Mouse (Mus musculus): ENCODE measurements at regions not wholly inside any gene's neighbourhood (a gene's known extent, or its start where the extent isn't known, plus 50 kb on each side); places are given as distances from the start of the nearest gene placed in this dataset.

DNA sequence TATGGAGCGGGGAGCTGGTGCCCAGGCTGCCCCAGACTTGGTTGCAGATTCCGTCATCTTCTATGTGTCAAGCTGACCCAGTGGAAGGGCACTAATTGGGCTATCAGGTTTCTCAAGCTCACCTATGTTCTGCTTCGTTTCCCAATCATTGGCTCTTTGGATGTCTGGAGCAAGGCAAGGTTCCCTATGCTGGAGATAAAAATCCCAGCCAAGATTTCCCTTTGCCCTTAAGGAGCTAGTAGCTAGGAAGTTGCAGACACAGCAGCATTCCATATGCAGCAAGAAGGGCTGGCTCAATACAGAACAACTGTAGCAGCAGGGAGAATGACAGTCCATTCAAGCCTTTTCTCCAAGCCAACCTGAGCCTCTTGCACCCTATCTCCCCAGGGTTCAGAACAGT is 159.2 kb upstream of the Zfp706 start:
- in situ Hi-C loops (cut with MboI; ENCODE audit: unreplicated experiment in 2 of 2), result no loop called here

GRCm38 (mm10) chr15:37165887-37166507 is 158.4 kb upstream of the Zfp706 start:
- in situ Hi-C loops (cut with MboI; ENCODE audit: unreplicated experiment in 2 of 2), result no loop called here

- in situ Hi-C loops (cut with MboI; ENCODE audit: unreplicated experiment in 2 of 2), result no loop called here
Observed at GRCm38 (mm10) chr15:37165216-37165615, 157.6 kb upstream of the Zfp706 start.

- in situ Hi-C loops (cut with MboI; ENCODE audit: unreplicated experiment in 2 of 2), result no loop called here
Observed at GRCm38 (mm10) chr15:37164191-37165135, 156.9 kb upstream of the Zfp706 start.

DNA sequence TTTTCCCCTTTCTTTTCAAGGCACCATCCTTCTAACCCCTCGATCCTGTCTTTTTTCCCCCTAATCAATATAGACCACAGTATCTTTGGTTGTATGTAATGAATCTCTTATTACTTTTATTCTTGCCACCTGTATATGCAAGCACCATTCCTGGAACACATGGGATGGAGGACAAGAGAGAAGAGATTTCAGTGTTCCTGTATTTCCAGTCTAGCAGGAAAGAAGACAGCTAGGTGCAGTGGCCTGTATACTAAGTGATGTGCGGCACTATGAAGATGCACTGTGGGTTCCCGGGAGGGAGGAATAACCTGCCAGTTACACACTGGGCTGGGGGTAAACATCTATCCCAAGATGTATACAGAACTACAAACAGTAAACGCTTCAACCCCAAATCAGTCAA is 152.4 kb upstream of the Zfp706 start:
- in situ Hi-C loops (cut with MboI; ENCODE audit: unreplicated experiment in 2 of 2), result no loop called here

DNA sequence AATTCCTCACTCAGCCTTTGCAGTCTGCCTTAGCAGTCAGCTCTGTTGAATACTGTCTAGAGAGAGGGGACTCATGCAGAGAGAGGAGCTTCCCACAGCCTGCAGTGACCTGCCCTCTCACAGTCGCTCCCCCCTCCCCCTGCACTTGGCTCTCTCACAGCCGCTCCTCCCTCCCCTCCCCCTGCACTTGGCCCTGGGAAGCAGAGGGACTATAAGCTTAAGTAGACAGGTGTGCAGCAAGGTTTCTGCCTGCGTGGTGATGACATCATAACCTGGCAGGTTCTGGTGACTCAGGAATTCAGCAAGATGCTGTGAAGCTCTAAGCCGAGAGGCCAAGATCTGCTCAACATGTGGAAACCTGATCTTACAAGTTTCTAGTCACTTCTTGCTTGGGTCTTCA is 151.8 kb upstream of the Zfp706 start:
- in situ Hi-C loops (cut with MboI; ENCODE audit: unreplicated experiment in 2 of 2), result no loop called here

- in situ Hi-C loops (cut with MboI; ENCODE audit: unreplicated experiment in 2 of 2), result no loop called here
Observed at GRCm38 (mm10) chr15:37157386-37157785, 149.8 kb upstream of the Zfp706 start.

DNA sequence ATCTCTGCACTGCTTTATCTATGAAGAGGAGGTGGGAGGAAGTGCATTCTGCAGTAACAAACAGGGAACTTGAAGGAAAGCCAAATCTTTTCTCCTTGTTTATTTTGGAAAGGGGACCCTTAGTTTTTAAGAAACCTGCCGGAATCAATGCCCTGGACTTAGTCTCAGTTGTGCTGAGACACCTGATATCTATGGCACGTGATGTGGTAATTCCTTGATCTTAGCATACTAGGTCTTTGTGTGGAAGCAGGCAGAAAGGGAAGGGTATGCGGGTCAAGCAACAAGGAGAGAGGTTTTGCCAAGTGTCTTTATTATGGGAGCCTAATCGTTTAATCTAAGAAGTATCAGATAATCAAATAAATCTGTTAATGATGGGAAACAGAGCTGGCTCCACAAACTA is 147.4 kb upstream of the Zfp706 start:
- in situ Hi-C loops (cut with MboI; ENCODE audit: unreplicated experiment in 2 of 2), result no loop called here

GRCm38 (mm10) chr15:37153177-37153576 is 145.6 kb upstream of the Zfp706 start:
- in situ Hi-C loops (cut with MboI; ENCODE audit: unreplicated experiment in 2 of 2), result no loop called here

DNA sequence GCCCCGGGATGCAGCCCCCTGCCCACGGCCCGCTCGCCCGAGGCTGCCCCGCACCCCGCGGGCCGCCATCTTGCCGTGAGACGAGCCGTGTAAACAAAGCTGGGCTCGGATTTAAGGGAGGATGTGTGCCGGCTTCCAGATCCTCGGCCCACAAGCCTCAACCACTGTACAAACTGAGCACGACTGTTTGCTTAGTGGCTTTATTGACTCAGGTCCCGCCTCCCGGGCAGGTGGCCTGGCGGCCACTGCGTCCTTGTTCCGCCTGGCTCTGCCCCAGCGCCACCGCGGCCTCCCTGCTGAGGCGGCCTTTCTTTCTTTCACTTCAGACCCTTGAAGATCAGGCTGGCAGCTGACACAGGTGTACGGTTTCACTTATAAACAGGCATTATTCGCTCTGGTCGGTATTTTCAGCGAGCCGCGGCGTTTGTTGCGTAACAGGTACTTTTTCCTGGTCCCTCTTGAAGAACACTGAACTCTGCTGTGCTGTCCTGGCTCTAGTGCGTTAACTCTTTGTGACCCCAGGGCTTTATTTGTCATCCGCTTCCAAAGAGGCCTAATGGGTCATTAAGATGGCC is 128.1 kb upstream of the Zfp706 start:
- in situ Hi-C loops (cut with MboI; ENCODE audit: unreplicated experiment in 2 of 2), result no loop called here

- in situ Hi-C loops (cut with MboI; ENCODE audit: unreplicated experiment in 2 of 2), result no loop called here
Observed at GRCm38 (mm10) chr15:37134913-37135589, 127.5 kb upstream of the Zfp706 start.

DNA sequence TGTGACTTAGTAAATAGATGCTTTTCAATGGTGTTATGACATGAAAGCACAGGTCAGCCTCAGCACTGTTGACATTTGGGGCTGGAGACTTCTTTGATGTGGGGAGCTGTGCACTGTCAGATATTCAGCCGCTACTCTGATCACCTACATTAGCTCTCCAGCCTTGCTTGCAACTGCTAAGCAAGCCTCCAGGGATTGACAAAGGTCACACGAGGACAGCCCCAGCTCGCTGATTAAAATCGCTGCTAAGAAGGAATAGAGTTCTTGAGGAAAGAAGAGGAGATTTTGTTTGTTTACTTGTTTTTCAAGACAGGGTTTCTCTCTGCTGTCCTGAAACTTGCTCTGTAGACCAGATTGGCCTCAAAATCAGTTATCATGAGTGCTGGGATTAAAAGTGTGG is 126.8 kb upstream of the Zfp706 start:
- in situ Hi-C loops (cut with MboI; ENCODE audit: unreplicated experiment in 2 of 2), result no loop called here

- in situ Hi-C loops (cut with MboI; ENCODE audit: unreplicated experiment in 2 of 2), result no loop called here
Observed at GRCm38 (mm10) chr15:37133916-37134315, 126.3 kb upstream of the Zfp706 start.

DNA sequence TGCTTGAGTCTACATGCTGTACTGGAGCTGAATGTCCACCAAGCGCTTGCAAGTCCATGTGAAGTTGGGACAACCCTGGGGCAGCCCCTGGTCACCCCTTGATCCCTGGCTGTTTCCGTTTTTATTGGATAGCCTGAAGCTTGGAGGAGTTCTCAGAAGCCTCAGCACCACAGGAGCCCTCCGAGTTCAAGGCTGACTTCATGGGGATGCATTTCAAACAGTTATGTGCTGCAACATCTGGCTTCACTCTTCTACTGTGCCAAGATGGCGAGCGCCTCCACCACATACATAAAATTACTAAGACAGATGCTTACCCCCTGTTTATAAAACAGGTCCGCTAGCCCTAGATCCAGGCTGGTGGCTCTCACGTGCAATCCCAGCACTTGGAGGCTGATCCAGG is 120.1 kb upstream of the Zfp706 start:
- in situ Hi-C loops (cut with MboI; ENCODE audit: unreplicated experiment in 2 of 2), result loop anchor here in 1 of 2 experiments (10.0 kb wide), 2 partner anchors 777 to 1127 kb away; no protein-coding TSS in a partner anchor

DNA sequence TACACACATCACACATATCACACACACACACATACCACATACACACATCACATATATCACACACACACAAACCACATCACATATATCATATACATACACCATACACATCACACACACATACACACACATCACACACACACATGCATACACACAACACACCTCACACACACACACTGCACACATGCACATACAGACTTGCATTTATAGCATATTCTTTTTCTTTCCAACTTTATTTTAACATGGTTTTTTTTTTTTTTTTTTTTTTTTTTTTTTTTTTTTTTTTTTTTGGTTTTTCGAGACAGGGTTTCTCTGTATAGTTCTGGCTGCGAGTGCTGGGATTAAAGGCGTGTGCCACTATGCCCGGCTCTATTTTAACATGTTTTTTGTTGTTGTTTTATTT is 119.6 kb upstream of the Zfp706 start:
- in situ Hi-C loops (cut with MboI; ENCODE audit: unreplicated experiment in 2 of 2), result loop anchor here in 1 of 2 experiments (10.0 kb wide), 2 partner anchors 778 to 1128 kb away; no protein-coding TSS in a partner anchor

DNA sequence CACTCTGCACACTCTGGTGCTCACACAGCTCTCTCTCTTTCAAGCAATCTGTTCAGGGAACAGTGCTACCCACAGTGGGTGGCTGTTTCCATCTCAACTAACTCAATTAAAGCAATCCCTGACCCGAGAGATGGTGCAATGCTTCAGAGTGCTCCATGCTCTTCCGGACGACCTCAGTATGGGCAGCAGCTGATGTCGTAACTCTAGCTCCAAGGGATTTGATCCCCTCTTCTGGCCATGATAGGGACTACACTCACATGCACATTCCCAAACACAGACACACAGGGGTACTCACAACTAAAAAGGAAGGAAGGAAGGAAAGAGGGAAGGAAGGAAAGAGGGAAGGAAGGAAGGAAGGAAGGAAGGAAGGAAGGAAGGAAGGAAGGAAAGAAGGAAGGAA is 118.2 kb upstream of the Zfp706 start:
- in situ Hi-C loops (cut with MboI; ENCODE audit: unreplicated experiment in 2 of 2), result loop anchor here in 1 of 2 experiments (10.0 kb wide), 2 partner anchors 779 to 1129 kb away; no protein-coding TSS in a partner anchor

DNA sequence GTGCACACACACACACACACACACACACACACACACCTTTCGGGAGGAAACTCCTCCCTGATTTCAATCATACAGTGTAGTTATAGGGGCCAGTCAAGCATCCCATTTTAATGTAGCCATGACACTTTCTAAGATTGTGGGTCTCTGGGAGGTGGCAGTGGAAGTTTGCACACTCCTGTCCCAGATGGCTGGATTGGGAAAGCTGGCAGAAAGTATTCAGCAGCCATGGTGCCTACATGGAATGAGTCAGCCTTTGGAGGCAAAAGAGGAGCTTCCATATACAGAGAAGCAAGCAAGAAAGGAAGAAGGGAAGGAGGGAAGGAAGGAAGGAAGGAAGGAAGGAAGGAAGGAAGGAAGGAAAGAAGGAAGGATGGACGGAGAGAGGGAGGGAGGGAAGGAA is 117.4 kb upstream of the Zfp706 start:
- in situ Hi-C loops (cut with MboI; ENCODE audit: unreplicated experiment in 2 of 2), result loop anchor here (10.0 to 25.0 kb wide), 4 partner anchors 780 to 1362 kb away; no protein-coding TSS in a partner anchor

GRCm38 (mm10) chr15:37124299-37124698 is 116.7 kb upstream of the Zfp706 start:
- in situ Hi-C loops (cut with MboI; ENCODE audit: unreplicated experiment in 2 of 2), result loop anchor here (10.0 to 25.0 kb wide), 4 partner anchors 781 to 1363 kb away; no protein-coding TSS in a partner anchor

DNA sequence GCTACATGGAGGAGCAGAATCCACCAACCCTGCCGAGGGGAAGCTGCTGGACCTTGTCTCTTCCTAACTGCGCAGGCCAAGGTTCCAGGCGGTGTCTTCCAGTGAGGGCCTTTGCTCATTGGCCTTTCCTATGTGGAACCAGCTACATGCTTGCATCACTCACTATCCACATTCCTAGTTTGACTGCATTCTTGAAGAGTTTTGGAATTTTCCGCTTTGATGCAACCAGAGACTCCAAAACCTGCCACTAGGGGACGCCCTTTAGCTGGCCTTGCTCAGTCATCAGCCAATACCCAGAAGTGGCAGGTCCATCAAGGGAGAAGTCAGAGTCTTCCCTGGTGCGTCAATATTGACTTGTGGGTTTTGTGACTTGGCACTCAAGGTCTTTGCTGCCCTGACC is 112.8 kb upstream of the Zfp706 start:
- in situ Hi-C loops (cut with MboI; ENCODE audit: unreplicated experiment in 2 of 2), result loop anchor here (10.0 to 25.0 kb wide), 4 partner anchors 784 to 1367 kb away; no protein-coding TSS in a partner anchor

DNA sequence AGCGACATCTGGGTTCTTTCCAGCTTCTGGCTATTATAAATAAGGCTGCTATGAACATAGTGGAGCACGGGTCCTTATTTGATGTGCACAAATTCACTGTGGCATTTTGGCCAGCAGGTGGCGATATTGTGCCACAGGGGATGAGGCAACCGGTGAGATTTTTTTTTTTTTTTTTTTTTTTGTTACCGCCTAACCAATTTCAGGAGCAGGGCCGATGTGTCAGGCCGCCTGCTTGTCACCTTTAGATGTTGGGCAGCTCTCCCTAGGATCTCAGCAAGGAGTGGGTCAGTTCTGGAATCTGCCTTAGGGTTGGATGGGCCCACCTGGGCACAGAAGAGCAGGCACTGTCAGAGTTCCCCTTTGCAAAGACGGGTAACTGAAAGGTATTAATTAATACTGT is 106.5 kb upstream of the Zfp706 start:
- in situ Hi-C loops (cut with MboI; ENCODE audit: unreplicated experiment in 2 of 2), result loop anchor here (5.0 to 25.0 kb wide), 5 partner anchors 803 to 1373 kb away; no protein-coding TSS in a partner anchor
